Mouse (Mus musculus): ENCODE data around the gene Mapkapk3. TPM values are rescaled to one million over a fixed set of nuclear protein-coding genes. Genes with fewer than 3 reads are reported as not detected.

The Mapkapk3 gene
- total and polyA plus RNA-seq, 3 experiments = 29.9 to 39.8 (median 30.1) TPM

DNA sequence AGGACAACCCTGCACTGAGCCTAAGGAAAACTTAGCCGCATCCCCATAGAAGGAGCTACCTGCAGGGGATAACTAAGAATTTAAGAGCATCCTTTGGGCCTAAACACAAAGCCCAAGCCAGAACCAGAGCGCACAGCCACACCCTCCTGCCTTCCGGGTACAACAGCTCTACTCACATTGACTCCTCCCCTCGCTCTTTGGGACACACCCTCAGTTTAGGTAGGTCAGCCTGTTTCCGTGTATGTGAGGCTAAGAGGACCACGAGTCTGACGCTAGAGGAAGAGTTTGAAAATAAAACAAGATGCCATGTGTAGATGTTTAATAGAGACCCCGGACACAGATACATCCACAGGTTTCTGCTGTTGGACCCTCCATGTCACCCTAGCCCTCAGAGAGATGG, 966 bp downstream of the Mapkapk3 start:
- Histone ChIP-seq H3K27ac (ENCODE audit: insufficient read depth, low read depth) (peak overlapping the region; percentile 78), H3K36me3 (replicated peaks in 1 of 2; ENCODE audit: control insufficient read depth in 1 of 2, insufficient read depth in 1 of 2, low read length in 1 of 2) (peaks cover 9 to 34% of the 10 kb centered on the region in 2 experiments), H3K4me1 (ENCODE audit: control insufficient read depth in 1 of 2, insufficient read depth in 2 of 2) (peaks cover 5 to 44% of the 10 kb centered on the region in 2 experiments), H3K27me3 (replicated peaks) (peaks cover 8% of the 10 kb centered on the region), H3K9me3 (replicated peaks; ENCODE audit: low read length) (no peaks in the 10 kb centered on the region), H3K4me3 (replicated peaks in 1 of 3; ENCODE audit: low read depth in 2 of 3, low read length in 2 of 3, poor library complexity in 1 of 3) (peak overlapping the region; percentile 80 to 85 (median 81)), H3K79me2 (replicated peaks; ENCODE audit: control insufficient read depth, extremely low read depth, insufficient read depth, poor library complexity, severe bottlenecking) (no peaks in the 10 kb centered on the region), H3K4me2 (ENCODE audit: insufficient read depth, low read depth, poor library complexity, severe bottlenecking) (peak overlapping the region; percentile 83), H3K9ac (ENCODE audit: insufficient read depth, low read depth) (peak overlapping the region; percentile 70)
- peak; percentile 94 for DNase-seq (ENCODE audit: extremely low read depth)
- TF ChIP-seq IRF4 (IDR thresholded peaks at IDR 0.05; ENCODE audit: low read depth, low read length) (no peak), MAZ (IDR thresholded peaks at IDR 0.05; ENCODE audit: low read depth, low read length) (0 out of 2 replicates have a peak, but pooled peaks have one; percentile 52), USF1 (IDR thresholded peaks at IDR 0.05; ENCODE audit: low read depth, low read length) (no peak), HCFC1 (IDR thresholded peaks at IDR 0.05; ENCODE audit: low read depth, low read length) (no peak; the same call in 1 of the 2 replicates), EP300 (IDR thresholded peaks at IDR 0.05; ENCODE audit: low read length) (no peak), MXI1 (IDR thresholded peaks at IDR 0.05; ENCODE audit: low read depth, low read length) (peak; percentile 18; the same call in 1 of the 2 replicates), ZC3H11A (IDR thresholded peaks at IDR 0.05; ENCODE audit: low read depth, low read length) (no peak), CTCF (conservative IDR thresholded peaks at IDR 0.05 in 1 of 2, IDR thresholded peaks at IDR 0.05 in 1 of 2; ENCODE audit: low read depth in 2 of 2, low read length in 2 of 2) (no peak), SIN3A (IDR thresholded peaks at IDR 0.05; ENCODE audit: low read length) (peak; percentile 92), ZMIZ1 (IDR thresholded peaks at IDR 0.05; ENCODE audit: low read depth, low read length) (peak; percentile 51; the same call in 1 of the 2 replicates), ZKSCAN1 (IDR thresholded peaks at IDR 0.05; ENCODE audit: borderline replicate concordance, low read depth, low read length) (no peak), POLR2A (IDR thresholded peaks at IDR 0.05; ENCODE audit: low read depth, low read length) (peak; percentile 56), MEF2A (IDR thresholded peaks at IDR 0.05; ENCODE audit: borderline replicate concordance, low read depth, low read length) (peak; percentile 42; the same call in 1 of the 2 replicates), MYC (IDR thresholded peaks at IDR 0.05; ENCODE audit: low read depth, low read length) (peak; percentile 75), POLR2AphosphoS2 (IDR thresholded peaks at IDR 0.05; ENCODE audit: low read depth, low read length) (no peak), TCF12 (IDR thresholded peaks at IDR 0.05; ENCODE audit: low read depth, low read length) (no peak), MAX (IDR thresholded peaks at IDR 0.05; ENCODE audit: low read length) (peak; percentile 80), BHLHE40 (IDR thresholded peaks at IDR 0.05; ENCODE audit: low read depth, low read length) (peak; percentile 20; the same call in 1 of the 2 replicates), RAD21 (IDR thresholded peaks at IDR 0.05; ENCODE audit: low read depth, low read length) (no peak), GABPA (IDR thresholded peaks at IDR 0.05; ENCODE audit: insufficient replicate concordance, low read depth, low read length) (no peak), NELFE (IDR thresholded peaks at IDR 0.05; ENCODE audit: low read depth, low read length) (peak; percentile 56; the same call in 1 of the 2 replicates), E2F4 (IDR thresholded peaks at IDR 0.05; ENCODE audit: insufficient replicate concordance, low read depth, low read length) (no peak), PAX5 (IDR thresholded peaks at IDR 0.05; ENCODE audit: low read length) (no peak), SMC3 (IDR thresholded peaks at IDR 0.05; ENCODE audit: low read depth, low read length) (no peak), MAFK (IDR thresholded peaks at IDR 0.05; ENCODE audit: insufficient replicate concordance, low read length) (no peak), CHD2 (IDR thresholded peaks at IDR 0.05; ENCODE audit: low read length) (no peak), CHD1 (IDR thresholded peaks at IDR 0.05; ENCODE audit: low read depth, low read length) (no peak), RCOR1 (conservative IDR thresholded peaks at IDR 0.05; ENCODE audit: low read depth, low read length) (no peak), TBP (conservative IDR thresholded peaks at IDR 0.05; ENCODE audit: low read depth, low read length) (peak; percentile 67; the same call in 1 of the 2 replicates), ETS1 (conservative IDR thresholded peaks at IDR 0.05; ENCODE audit: low read depth, low read length) (no peak), ELF1 (IDR thresholded peaks at IDR 0.05; ENCODE audit: low read depth, low read length) (peak; percentile 93)
- in situ Hi-C loops (cut with MboI; ENCODE audit: low pct_ligation_motif_present, low pct_unique_long_range_greater_than_20kb, low sequenced_read_pairs) = loop anchor here (5.0 to 25.0 kb wide), 2 partner anchors 41 to 626 kb away; partner anchors contain the start of gene Grm2
- dilution Hi-C loops (cut with MboI; ENCODE audit: extremely low pct_ligation_motif_present, extremely low pct_unique_long_range_greater_than_20kb, low sequenced_read_pairs) = no loop called here
